Mouse (Mus musculus) thymus, adult 2 months (tissue): ENCODE results near the gene Gtf3a. TPM values are rescaled to one million over a fixed set of nuclear protein-coding genes. Genes with fewer than 3 reads are reported as not detected.

Experiments
- DNase-seq: peaks from one replicate; pipeline ENCODE4 v3.0.0; 2021
- H3K27ac ChIP-seq: fragments of 200-500 bp; 2 replicates; pipeline ENCODE4 v1.5.1; 2012; ENCODE audit warnings: low read length, control low read depth; ENCODE audit not compliant: control insufficient read depth, insufficient read depth
- H3K27me3 ChIP-seq: fragments of 200-500 bp; 2 replicates; pipeline ENCODE4 v1.6.1; 2012; ENCODE audit warnings: mild to moderate bottlenecking, low read length, moderate library complexity, mixed read lengths; ENCODE audit not compliant: control insufficient read depth, insufficient read depth
- H3K36me3 ChIP-seq: fragments of 200-500 bp; 2 replicates; pipeline ENCODE4 v1.6.1; 2012; ENCODE audit warnings: mild to moderate bottlenecking, low read length, moderate library complexity; ENCODE audit not compliant: control insufficient read depth, insufficient read depth
- H3K4me1 ChIP-seq: fragments of 200-500 bp; replicated peaks from 2 replicates; pipeline ENCODE4 v1.6.1; 2012; ENCODE audit warnings: low read length; ENCODE audit not compliant: control insufficient read depth, insufficient read depth
- H3K4me3 ChIP-seq: fragments of 200-500 bp; 2 replicates; pipeline ENCODE4 v1.5.1; 2012; ENCODE audit warnings: mild to moderate bottlenecking, low read length, control low read depth, moderate library complexity; ENCODE audit not compliant: control insufficient read depth, insufficient read depth
- CTCF ChIP-seq: fragments of 200-500 bp; IDR thresholded peaks from 2 replicates; pipeline ENCODE4 v1.5.1; 2012; ENCODE audit warnings: mild to moderate bottlenecking, control low read depth, low read length, moderate library complexity, borderline replicate concordance; ENCODE audit not compliant: control insufficient read depth, poor library complexity, insufficient read depth; ENCODE audit errors: extremely low read depth
- POLR2A ChIP-seq: fragments of 200-500 bp; IDR thresholded peaks from 2 replicates; pipeline ENCODE4 v1.6.1; 2012; ENCODE audit warnings: mild to moderate bottlenecking, low read length, control low read depth, moderate library complexity; ENCODE audit not compliant: control insufficient read depth, poor library complexity, insufficient read depth; ENCODE audit errors: extremely low read depth
- WGBS: fragments of 180-500 bp; shearing (Covaris S2); methylation state at CpG from one replicate; pipeline ENCODE4 v1.1.7; 2018; 5-methylcytosine and 5-hydroxymethylcytosine counted together
- polyA plus RNA-seq: library from polyadenylated mRNA; depleted of rRNA; stranded (reverse); fragments of >200 nt; gene quantifications from 2 replicates; pipeline ENCODE4 v1.2.3, GENCODE M21; 2012

Gtf3a gene
- polyA plus RNA-seq, 1 experiment = 85.9 TPM

GRCm38 (mm10) chr5:146944568-146944967 is 3.9 kb upstream of the Gtf3a start:
- whole genome bisulfite sequencing = 97% methylated on average over 2 of the region's 2 CpGs
- TF ChIP-seq CTCF (0 out of 2 replicates have a peak, but pooled peaks have one; percentile 36), POLR2A (no peak)
- Histone ChIP-seq H3K4me1 (peaks cover 3% of the 10 kb centered on the region; the same call in 1 of the 2 replicates), H3K27me3 (no peaks in the 10 kb centered on the region), H3K27ac (no peak overlapping the region), H3K36me3 (no peaks in the 10 kb centered on the region), H3K4me3 (no peak overlapping the region)
- DNase-seq = no peak

DNA sequence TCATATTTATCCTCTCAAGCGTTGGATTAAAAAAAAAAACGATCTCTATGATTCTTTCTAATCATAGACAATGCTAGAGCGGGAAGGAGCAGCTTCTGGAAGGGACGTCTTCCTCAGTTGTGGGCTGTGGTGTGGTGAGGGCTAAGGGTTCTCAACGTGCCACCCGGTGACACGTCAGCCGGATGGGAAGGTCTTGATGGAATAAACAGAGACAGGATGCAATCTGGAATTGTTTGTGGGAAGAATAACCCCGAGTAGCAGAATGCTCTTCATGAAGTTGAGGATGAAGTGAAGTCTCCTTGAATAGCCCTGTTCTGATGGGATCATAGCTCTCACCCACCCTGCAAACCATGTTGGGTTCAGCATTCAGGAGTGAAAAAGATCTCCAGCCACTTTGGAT is 1.8 kb upstream of the Gtf3a start:
- Histone ChIP-seq H3K36me3 (peaks cover 10% of the 10 kb centered on the region), H3K27ac (no peak overlapping the region), H3K4me1 (peaks cover 8% of the 10 kb centered on the region; the same call in 1 of the 2 replicates), H3K4me3 (no peak overlapping the region), H3K27me3 (no peaks in the 10 kb centered on the region)
- TF ChIP-seq POLR2A (no peak), CTCF (no peak)
- WGBS = 89% methylated on average over 9 of the region's 9 CpGs
- no peak for DNase-seq

DNA sequence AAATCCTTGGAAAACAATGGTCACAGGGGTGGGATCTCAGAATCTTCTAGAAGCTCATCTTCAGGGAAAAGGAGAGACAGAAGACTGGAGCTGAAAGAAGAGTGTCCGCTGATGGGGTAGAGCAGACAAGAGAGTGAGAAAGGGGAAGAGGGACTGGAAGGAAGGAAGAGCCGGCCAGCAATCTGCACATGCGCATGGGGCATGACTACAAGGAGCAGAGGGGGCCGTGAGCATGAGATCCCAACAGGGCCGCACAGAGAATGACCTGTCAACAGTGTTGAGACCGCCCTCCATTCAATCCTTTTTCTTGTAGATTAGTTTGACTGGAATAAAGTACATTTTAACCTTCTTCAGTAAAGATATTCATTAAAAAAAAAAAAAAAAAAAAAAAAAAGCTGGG is 960 bp upstream of the Gtf3a start:
- WGBS = 70% methylated on average over 6 of the region's 6 CpGs
- TF ChIP-seq CTCF (no peak), POLR2A (no peak)
- no peak overlapping the region for H3K4me3 ChIP-seq
- DNase-seq = no peak
- peaks cover 8% of the 10 kb centered on the region; the same call in 1 of the 2 replicates for H3K4me1 ChIP-seq
- no peak overlapping the region for H3K27ac ChIP-seq
- H3K27me3 ChIP-seq = no peaks in the 10 kb centered on the region
- peaks cover 16% of the 10 kb centered on the region for H3K36me3 ChIP-seq

- Histone ChIP-seq H3K4me1 (peaks cover 8% of the 10 kb centered on the region; the same call in 1 of the 2 replicates), H3K4me3 (peak overlapping the region; percentile 46), H3K27ac (peak overlapping the region; percentile 87), H3K36me3 (peaks cover 22% of the 10 kb centered on the region), H3K27me3 (no peaks in the 10 kb centered on the region)
- TF ChIP-seq POLR2A (no peak), CTCF (no peak)
- DNase-seq = no peak
- 15% methylated on average over 10 of the region's 10 CpGs for WGBS
Measured at GRCm38 (mm10) chr5:146948041-146948507, 383 bp upstream of the Gtf3a start.

DNA sequence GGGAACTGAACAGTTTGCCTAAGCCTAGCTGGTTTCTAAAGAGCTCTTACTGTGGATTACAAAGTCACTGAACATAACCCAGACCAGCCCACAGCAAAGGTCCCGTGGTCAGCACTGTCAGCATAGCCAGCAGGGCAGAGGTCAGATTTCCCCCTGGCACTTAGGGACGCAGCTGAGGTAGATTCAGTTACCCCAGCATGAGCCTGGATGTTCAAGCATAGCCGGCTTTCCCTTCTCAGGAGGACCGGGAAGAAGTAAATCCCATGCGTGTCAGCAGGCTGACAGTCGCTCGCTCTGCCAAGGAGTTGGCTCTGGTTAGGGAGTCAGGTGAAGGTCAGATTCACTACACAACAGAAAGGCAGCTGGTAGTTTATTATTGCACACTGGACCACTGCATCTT is 6.1 kb downstream of the Gtf3a start:
- peaks cover 67% of the 10 kb centered on the region for H3K36me3 ChIP-seq
- H3K27me3 ChIP-seq = no peaks in the 10 kb centered on the region
- peaks cover 5% of the 10 kb centered on the region; the same call in 1 of the 2 replicates for H3K4me1 ChIP-seq
- TF ChIP-seq CTCF (no peak), POLR2A (no peak)
- H3K27ac ChIP-seq = no peak overlapping the region
- no peak overlapping the region for H3K4me3 ChIP-seq
- no peak for DNase-seq
- WGBS = 96% methylated on average over 7 of the region's 7 CpGs

GRCm38 (mm10) chr5:146955651-146956050 is 7.2 kb downstream of the Gtf3a start:
- Histone ChIP-seq H3K27me3 (no peaks in the 10 kb centered on the region), H3K36me3 (peaks cover 67% of the 10 kb centered on the region), H3K4me1 (no peaks in the 10 kb centered on the region), H3K27ac (no peak overlapping the region), H3K4me3 (no peak overlapping the region)
- TF ChIP-seq CTCF (no peak), POLR2A (no peak)
- no peak for DNase-seq
- 96% methylated on average over 5 of the region's 5 CpGs for WGBS

DNA sequence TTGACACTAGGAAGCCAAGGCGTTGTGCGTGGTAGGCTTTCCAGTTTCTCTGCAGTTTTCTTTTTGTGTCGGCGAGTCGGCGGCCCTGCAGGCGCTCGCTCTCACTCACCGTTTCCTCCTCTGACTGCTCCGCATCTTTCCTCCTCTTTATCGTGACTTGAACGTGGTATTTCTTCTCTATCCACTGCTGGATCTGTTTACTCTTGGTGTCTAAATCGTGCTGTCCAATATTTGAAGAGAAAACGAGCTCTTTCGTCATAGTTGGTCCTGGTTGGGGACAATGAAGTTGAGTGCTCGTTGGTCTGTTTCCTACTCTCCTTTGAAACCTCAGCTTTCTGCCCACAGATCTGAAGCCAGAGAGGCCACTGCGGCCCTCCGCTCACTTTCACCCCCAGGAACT is 8.2 kb downstream of the Gtf3a start:
- Histone ChIP-seq H3K4me3 (no peak overlapping the region), H3K27ac (no peak overlapping the region), H3K4me1 (no peaks in the 10 kb centered on the region), H3K36me3 (peaks cover 57% of the 10 kb centered on the region), H3K27me3 (no peaks in the 10 kb centered on the region)
- DNase-seq = no peak
- WGBS = 96% methylated on average over 18 of the region's 18 CpGs
- TF ChIP-seq POLR2A = no peak
- no peak for TF ChIP-seq CTCF
